Mouse (Mus musculus) heart, embryonic 12.5 days (tissue): Measurements from ENCODE around the gene Dpp6. TPM values are rescaled to one million over a fixed set of nuclear protein-coding genes. Genes with fewer than 3 reads are reported as not detected.
A peak's percentile ranks its signal among the peaks of the same experiment; 100 is the strongest.

Source experiments
- ATAC-seq: fragments of 200-750 bp; cut with Nextera tagmentation; 2 replicates; pipeline ENCODE4 v1.8.0; 2017; ENCODE audit warnings: moderate TSS enrichment, moderate library complexity; ENCODE audit not compliant: insufficient number of reproducible peaks, low FRiP score
- H3K27ac ChIP-seq: fragments of 300-500 bp; sonication (generic); 2 replicates; pipeline ENCODE4 v1.5.1; 2016; ENCODE audit warnings: mild to moderate bottlenecking, moderate library complexity; ENCODE audit not compliant: poor library complexity, severe bottlenecking
- H3K27me3 ChIP-seq: fragments of 300-500 bp; sonication (generic); replicated peaks from 2 replicates; pipeline ENCODE4 v1.6.1; 2016; ENCODE audit warnings: mild to moderate bottlenecking, moderate library complexity
- H3K36me3 ChIP-seq: fragments of 300-500 bp; sonication (generic); 2 replicates; pipeline ENCODE4 v1.6.1; 2016; ENCODE audit warnings: mild to moderate bottlenecking, moderate library complexity
- H3K4me1 ChIP-seq: fragments of 300-500 bp; sonication (generic); replicated peaks from 2 replicates; pipeline ENCODE4 v1.6.1; 2016; ENCODE audit warnings: mild to moderate bottlenecking
- H3K4me2 ChIP-seq: fragments of 300-500 bp; sonication (generic); 2 replicates; pipeline ENCODE4 v1.6.1; 2016; ENCODE audit warnings: mild to moderate bottlenecking, moderate library complexity
- H3K4me3 ChIP-seq: fragments of 300-500 bp; sonication (generic); 2 replicates; pipeline ENCODE4 v1.5.1; 2016; ENCODE audit warnings: mild to moderate bottlenecking
- H3K9ac ChIP-seq: fragments of 300-500 bp; sonication (generic); 2 replicates; pipeline ENCODE4 v1.6.1; 2016; ENCODE audit warnings: mild to moderate bottlenecking, moderate library complexity
- H3K9me3 ChIP-seq: fragments of 300-500 bp; sonication (generic); replicated peaks from 2 replicates; pipeline ENCODE4 v1.6.1; 2016; ENCODE audit warnings: mild to moderate bottlenecking, moderate library complexity
- WGBS: fragments of 180-500 bp; shearing (Covaris S2); methylation state at CpG from one replicate; pipeline ENCODE4 v1.1.7; 2016; 5-methylcytosine and 5-hydroxymethylcytosine counted together
- polyA plus RNA-seq: library from polyadenylated mRNA; unstranded; fragments of >200 nt; fragmentation: Nextera tagmentation; extraction: Ambion mirVana; gene quantifications from 2 replicates; pipeline ENCODE4 v1.2.1, GENCODE M21; 2016

The Dpp6 gene
- polyA plus RNA-seq, 1 experiment from 2014 or later: 0.60 TPM

- 55% methylated on average over 8 of the region's 8 CpGs for whole genome bisulfite sequencing
- Histone ChIP-seq H3K27me3 (no peaks in the 10 kb centered on the region), H3K9me3 (no peaks in the 10 kb centered on the region), H3K4me2 (no peak overlapping the region), H3K27ac (no peak overlapping the region), H3K9ac (no peak overlapping the region), H3K36me3 (no peaks in the 10 kb centered on the region), H3K4me1 (no peaks in the 10 kb centered on the region), H3K4me3 (no peak overlapping the region)
- ATAC-seq: no peak
These were observed 835.1 kb downstream of the Dpp6 start for GRCm38 (mm10) chr5:27651879-27652814.

DNA sequence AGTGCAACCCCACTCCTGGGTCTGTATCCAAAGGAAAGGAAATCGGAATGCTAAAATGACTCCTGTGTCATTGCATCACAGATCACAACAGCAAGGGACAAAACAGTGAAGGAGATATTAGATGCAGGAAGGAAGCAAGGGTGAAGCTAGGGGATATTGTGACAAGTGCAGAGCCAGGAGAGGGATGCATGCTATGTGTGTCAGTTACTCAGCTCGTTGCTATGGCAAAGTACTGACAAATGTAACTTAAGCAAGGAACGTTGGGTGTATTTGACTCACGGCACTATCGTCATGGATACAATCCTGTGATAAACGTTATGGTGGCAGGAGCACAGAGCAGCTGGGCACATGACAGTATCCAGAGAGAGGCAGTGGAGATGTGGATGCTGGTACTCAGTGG, 839.1 kb downstream of the Dpp6 start:
- H3K4me3 ChIP-seq: no peak overlapping the region
- no peak overlapping the region for H3K27ac ChIP-seq
- H3K27me3 ChIP-seq: no peaks in the 10 kb centered on the region
- H3K36me3 ChIP-seq: no peaks in the 10 kb centered on the region
- H3K4me2 ChIP-seq: no peak overlapping the region
- 0 out of 2 replicates have a peak, but pooled peaks cover 8% of the 10 kb centered on the region for H3K4me1 ChIP-seq
- no peak overlapping the region for H3K9ac ChIP-seq
- 61% methylated on average over 6 of the region's 6 CpGs for WGBS
- H3K9me3 ChIP-seq: no peaks in the 10 kb centered on the region
- ATAC-seq: no peak

DNA sequence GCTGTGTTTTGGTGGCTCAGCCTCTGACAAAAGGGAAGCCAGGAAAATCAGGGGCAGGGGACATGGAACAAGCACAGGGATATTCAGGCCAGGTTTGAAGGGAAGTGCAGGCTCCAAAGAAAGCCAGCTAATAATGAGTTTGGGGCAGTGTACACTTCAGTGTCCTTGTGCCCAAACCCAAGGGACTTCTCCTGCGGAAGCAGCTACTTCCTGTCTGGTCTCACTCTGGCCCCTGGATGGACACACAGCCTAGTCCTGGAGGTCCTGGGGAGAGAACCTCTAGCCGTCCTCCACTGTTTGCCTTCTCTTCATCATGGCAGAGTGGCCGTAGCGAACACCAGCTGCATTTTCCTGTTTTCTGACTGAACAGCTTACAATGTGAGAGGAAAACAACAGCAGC, 840.7 kb downstream of the Dpp6 start:
- WGBS: 48% methylated on average over 4 of the region's 4 CpGs
- peak overlapping the region; percentile 36; the same call in 1 of the 2 replicates for H3K27ac ChIP-seq
- H3K4me1 ChIP-seq: 0 out of 2 replicates have a peak, but pooled peaks cover 8% of the 10 kb centered on the region
- no peak for ATAC-seq
- no peaks in the 10 kb centered on the region for H3K36me3 ChIP-seq
- H3K9me3 ChIP-seq: no peaks in the 10 kb centered on the region
- H3K4me2 ChIP-seq: no peak overlapping the region
- no peak overlapping the region for H3K4me3 ChIP-seq
- no peak overlapping the region for H3K9ac ChIP-seq
- no peaks in the 10 kb centered on the region for H3K27me3 ChIP-seq

- no peak overlapping the region for H3K9ac ChIP-seq
- no peak overlapping the region for H3K27ac ChIP-seq
- H3K36me3 ChIP-seq: no peaks in the 10 kb centered on the region
- 74% methylated on average over 5 of the region's 5 CpGs for WGBS
- no peak overlapping the region for H3K4me3 ChIP-seq
- H3K27me3 ChIP-seq: no peaks in the 10 kb centered on the region
- H3K4me1 ChIP-seq: 0 out of 2 replicates have a peak, but pooled peaks cover 8% of the 10 kb centered on the region
- no peaks in the 10 kb centered on the region for H3K9me3 ChIP-seq
- ATAC-seq: no peak
- H3K4me2 ChIP-seq: no peak overlapping the region
These were observed 841.2 kb downstream of the Dpp6 start for GRCm38 (mm10) chr5:27658165-27658564.

DNA sequence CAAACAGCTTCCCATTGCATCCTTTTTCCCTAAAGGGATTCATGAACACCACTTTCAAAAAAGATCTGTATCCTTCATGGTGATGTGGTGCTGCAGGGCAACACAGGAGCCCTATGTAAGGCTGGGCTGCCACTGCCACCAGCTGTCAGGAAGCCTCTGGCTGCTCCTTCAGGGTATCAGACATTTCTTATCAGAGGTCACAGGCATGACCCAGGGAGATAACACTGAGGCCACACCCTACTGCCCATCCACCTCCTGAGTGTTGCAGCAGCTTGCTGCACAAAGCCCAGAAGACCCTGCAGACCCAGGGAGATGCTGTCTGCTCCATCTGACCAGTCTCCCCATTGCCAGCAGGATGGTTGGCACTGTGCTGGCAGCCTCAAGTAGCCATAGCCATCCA, 841.6 kb downstream of the Dpp6 start:
- no peak for ATAC-seq
- H3K9me3 ChIP-seq: no peaks in the 10 kb centered on the region
- no peak overlapping the region for H3K27ac ChIP-seq
- H3K36me3 ChIP-seq: no peaks in the 10 kb centered on the region
- H3K4me1 ChIP-seq: 0 out of 2 replicates have a peak, but pooled peaks cover 8% of the 10 kb centered on the region
- no peak overlapping the region for H3K4me3 ChIP-seq
- H3K27me3 ChIP-seq: no peaks in the 10 kb centered on the region
- H3K9ac ChIP-seq: no peak overlapping the region
- no peak overlapping the region for H3K4me2 ChIP-seq

GRCm38 (mm10) chr5:27659019-27659418, 842.0 kb downstream of the Dpp6 start:
- Histone ChIP-seq H3K27me3 (no peaks in the 10 kb centered on the region), H3K4me1 (0 out of 2 replicates have a peak, but pooled peaks cover 8% of the 10 kb centered on the region), H3K36me3 (no peaks in the 10 kb centered on the region), H3K9ac (no peak overlapping the region), H3K9me3 (no peaks in the 10 kb centered on the region), H3K27ac (peak overlapping the region; percentile 42; the same call in 1 of the 2 replicates), H3K4me2 (no peak overlapping the region), H3K4me3 (no peak overlapping the region)
- ATAC-seq: no peak
- 95% methylated on average over 2 of the region's 2 CpGs for WGBS

GRCm38 (mm10) chr5:27659781-27660180, 842.8 kb downstream of the Dpp6 start:
- H3K27me3 ChIP-seq: no peaks in the 10 kb centered on the region
- peaks cover 8% of the 10 kb centered on the region; the same call in 1 of the 2 replicates for H3K4me1 ChIP-seq
- no peaks in the 10 kb centered on the region for H3K36me3 ChIP-seq
- H3K4me2 ChIP-seq: no peak overlapping the region
- no peak overlapping the region for H3K27ac ChIP-seq
- H3K9ac ChIP-seq: no peak overlapping the region
- no peak for ATAC-seq
- no peak overlapping the region for H3K4me3 ChIP-seq
- WGBS: 85% methylated on average over 6 of the region's 6 CpGs
- no peaks in the 10 kb centered on the region for H3K9me3 ChIP-seq

DNA sequence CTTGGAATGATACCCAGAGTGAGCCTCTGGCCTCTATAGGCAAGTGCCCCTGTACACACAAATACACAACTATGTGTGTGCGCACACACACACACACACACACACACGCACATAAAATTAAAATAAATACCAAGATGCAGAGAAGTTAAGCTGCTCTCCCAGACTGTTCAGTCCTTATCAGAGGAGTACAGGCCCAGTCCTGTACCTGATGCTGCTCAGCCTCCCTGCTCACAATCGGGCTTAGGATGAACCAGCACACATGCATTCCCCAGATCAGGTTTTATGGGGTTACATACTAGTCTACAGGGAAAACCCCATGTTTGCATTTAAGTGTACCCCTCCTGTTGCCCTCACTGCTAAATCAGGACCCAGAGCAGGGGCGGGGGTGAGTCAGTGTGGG, 847.1 kb downstream of the Dpp6 start:
- Histone ChIP-seq H3K27me3 (no peaks in the 10 kb centered on the region), H3K9ac (no peak overlapping the region), H3K4me3 (no peak overlapping the region), H3K9me3 (no peaks in the 10 kb centered on the region), H3K36me3 (no peaks in the 10 kb centered on the region), H3K4me2 (no peak overlapping the region), H3K27ac (no peak overlapping the region), H3K4me1 (peaks cover 11% of the 10 kb centered on the region)
- ATAC-seq: no peak
- WGBS: 81% methylated on average over 4 of the region's 4 CpGs

GRCm38 (mm10) chr5:27671487-27671886, 854.5 kb downstream of the Dpp6 start:
- no peak overlapping the region for H3K4me3 ChIP-seq
- H3K27ac ChIP-seq: no peak overlapping the region
- no peaks in the 10 kb centered on the region; the same call in 1 of the 2 replicates for H3K9me3 ChIP-seq
- no peaks in the 10 kb centered on the region for H3K36me3 ChIP-seq
- H3K27me3 ChIP-seq: no peaks in the 10 kb centered on the region
- no peak for ATAC-seq
- no peak overlapping the region for H3K4me2 ChIP-seq
- no peak overlapping the region for H3K9ac ChIP-seq
- 71% methylated on average over 2 of the region's 2 CpGs for WGBS
- H3K4me1 ChIP-seq: no peaks in the 10 kb centered on the region

DNA sequence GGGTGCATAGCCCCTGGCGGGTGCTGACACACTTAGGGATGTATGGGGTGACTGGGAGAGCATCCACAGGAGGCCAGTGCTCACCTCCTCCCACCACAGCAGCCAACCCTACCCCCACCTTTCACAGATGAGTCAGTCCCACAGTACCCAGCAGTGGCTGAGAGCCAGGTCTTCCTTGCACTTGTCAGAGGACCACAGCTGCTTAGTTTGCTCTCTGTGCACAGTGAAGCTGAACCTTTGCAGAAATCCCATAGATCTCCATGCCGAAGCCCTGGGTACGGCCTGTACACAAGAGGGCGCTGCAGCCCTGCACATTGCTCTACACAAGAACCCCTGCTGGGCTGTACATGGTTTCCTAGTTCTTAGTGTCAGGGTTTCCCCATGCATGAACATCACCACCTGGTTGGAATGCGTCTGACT, 860.3 kb downstream of the Dpp6 start:
- H3K4me2 ChIP-seq: no peak overlapping the region
- no peaks in the 10 kb centered on the region; the same call in 1 of the 2 replicates for H3K9me3 ChIP-seq
- H3K27ac ChIP-seq: no peak overlapping the region
- peak; percentile 30; the same call in 1 of the 2 replicates for ATAC-seq
- no peaks in the 10 kb centered on the region for H3K4me1 ChIP-seq
- no peaks in the 10 kb centered on the region for H3K36me3 ChIP-seq
- H3K27me3 ChIP-seq: no peaks in the 10 kb centered on the region
- WGBS: 43% methylated on average over 5 of the region's 5 CpGs
- no peak overlapping the region for H3K4me3 ChIP-seq
- H3K9ac ChIP-seq: no peak overlapping the region

- Histone ChIP-seq H3K9me3 (no peaks in the 10 kb centered on the region), H3K4me2 (no peak overlapping the region), H3K9ac (no peak overlapping the region), H3K4me3 (no peak overlapping the region), H3K4me1 (no peaks in the 10 kb centered on the region), H3K36me3 (no peaks in the 10 kb centered on the region), H3K27me3 (0 out of 2 replicates have a peak, but pooled peaks cover 4% of the 10 kb centered on the region), H3K27ac (no peak overlapping the region)
- 82% methylated on average over 1 of the region's 1 CpGs for WGBS
- ATAC-seq: 0 out of 2 replicates have a peak, but pooled peaks have one; percentile 27
These were observed 862.1 kb downstream of the Dpp6 start for GRCm38 (mm10) chr5:27679151-27679550.
